Mouse (Mus musculus) thymus, postnatal 36 days (tissue): Measurements from ENCODE around the gene Ppp1r12c.
A peak's percentile ranks its signal among the peaks of the same experiment; 100 is the strongest.

ENCODE experiments used
- DNase-seq, 2 experiments: peaks; one replicate each; pipeline ENCODE4 v3.0.0; 2022; ENCODE audit warnings: mixed read lengths in 2 of 2

Ppp1r12c gene

DNA sequence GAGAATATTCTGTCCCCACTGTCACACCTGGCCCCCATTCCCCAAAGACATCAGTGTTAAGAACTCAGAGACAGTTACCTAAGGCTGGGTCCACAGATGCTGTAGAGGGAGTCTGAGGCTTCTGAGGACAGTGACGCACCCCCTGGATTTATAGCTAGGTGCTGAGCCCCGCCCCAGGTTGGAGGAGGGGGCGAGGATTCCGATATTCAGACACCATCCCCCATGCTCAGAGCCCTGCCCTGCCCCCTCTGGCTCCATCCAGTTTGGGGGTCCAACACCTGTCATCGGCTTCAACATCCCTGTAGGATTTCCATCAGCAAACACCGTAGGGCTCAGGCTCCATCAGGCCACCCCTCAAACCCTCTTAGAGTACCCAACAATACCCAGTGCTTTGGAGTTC is 14.4 kb upstream of the Ppp1r12c start:
- no peak for DNase-seq

DNA sequence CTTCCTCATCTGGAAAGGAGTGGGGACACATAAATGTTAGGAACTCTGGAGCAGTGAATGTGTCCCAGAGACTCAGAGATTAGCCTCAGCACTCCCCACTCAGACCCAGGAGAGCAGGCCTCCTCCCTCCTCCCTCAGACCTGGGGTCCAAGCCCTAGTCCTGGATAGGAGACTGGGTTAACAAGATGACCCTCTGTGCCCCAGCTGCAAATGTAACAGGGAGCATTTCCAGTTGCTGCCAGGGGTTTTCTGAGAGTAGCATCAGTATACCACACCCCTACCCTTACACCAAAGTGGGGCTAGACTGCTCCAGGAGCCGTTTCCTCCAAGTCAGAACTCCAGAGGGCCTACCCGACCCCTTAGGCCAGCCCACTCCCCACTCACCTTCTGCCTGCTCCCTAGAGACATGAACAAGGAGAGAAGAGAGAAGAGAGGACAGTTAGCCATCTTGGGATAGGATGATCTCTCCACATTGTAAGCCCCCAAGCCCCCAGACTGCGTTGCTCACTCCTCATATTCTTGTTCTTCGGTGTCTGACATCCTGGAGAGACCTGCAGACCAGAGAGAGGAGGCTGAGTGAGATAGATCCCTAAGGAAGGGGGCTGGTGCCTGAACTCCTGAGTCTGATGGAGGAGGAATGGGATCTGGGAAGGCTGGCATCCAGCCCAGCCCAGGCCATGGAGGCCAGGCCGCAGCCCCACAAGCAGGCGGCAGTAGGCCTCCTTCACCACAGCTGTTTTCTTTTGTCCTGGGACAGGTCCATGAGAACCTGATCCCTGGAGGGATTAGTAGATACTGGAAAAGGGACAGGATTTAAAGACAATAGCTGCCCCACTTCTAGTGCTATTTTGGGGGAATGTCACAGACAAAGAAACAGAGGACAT is 12.6 kb upstream of the Ppp1r12c start:
- DNase-seq: no peak

GRCm38 (mm10) chr7:4513236-4513635 is 11.8 kb upstream of the Ppp1r12c start:
- peak; percentile 26 to 33 for DNase-seq

DNA sequence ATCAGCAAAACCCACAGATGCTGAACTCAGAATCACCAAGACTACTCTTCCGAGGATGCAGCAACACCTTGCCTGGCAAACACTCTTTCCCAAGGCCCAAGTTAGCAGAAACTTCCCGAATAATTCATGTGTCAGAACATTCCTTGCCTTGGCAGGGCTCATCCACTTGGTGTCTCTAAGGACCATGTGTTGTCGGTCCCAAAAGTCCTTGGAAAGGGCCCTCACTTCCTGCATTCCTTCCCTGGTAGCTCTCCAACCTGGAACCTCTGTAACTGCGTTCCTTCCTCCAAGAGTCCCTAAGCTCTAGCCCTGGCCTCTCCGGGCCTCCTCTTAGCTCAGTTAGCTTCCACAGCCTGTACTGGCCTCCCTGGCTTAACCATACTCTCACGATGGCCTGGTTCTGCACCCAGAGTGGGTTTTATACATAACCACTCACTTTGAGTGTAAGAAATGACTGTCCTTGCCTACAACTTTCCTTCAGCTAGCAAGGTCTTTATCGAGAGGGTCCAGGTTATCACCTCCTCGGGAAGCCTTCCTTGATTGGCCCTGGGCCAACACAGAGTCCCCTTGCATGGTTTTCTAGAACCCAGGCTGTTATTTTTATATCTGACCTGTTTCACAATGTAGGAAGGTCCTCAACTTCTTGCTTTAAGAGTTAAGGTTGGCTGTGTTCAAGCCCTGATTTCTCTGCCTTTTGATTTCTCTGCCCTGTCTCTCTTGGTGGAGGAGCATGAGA is 10.2 kb upstream of the Ppp1r12c start:
- no peak for DNase-seq

DNA sequence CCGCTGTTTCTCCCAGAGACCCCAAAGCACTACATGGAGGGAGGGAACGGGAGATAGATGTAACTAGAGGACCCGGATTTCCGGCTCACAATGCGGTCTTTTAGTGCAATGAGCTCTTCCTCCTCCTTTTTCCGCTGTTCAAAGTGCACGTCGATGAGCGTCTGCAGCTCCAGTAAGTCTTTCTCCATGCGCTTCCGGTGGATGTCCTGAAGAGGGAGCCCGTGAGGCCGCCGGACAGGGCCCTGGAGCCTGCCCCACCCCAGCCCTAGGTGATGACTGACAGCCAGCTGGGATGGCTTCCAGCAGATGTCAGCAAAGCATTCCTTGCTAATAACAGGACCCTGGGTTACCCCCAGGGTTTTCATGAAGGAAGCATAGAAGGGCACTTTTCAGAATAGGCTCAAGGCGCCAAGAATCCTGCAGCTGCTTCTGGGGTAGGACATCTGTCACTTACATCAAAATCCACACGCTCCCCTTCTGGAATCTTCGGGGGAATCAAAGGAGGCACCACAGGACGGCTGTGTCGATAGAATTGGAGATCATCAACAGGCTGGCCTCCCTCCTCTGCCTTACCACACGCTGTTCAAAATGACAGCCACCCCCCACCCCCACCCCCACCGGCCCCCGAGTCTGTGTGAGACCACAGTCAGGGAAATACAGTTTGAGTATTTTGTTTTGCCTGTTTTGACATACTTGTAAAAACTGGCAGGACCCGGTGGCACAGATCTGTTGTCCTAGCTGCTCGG is 8.6 kb upstream of the Ppp1r12c start:
- DNase-seq: peak; percentile 66 to 83

DNA sequence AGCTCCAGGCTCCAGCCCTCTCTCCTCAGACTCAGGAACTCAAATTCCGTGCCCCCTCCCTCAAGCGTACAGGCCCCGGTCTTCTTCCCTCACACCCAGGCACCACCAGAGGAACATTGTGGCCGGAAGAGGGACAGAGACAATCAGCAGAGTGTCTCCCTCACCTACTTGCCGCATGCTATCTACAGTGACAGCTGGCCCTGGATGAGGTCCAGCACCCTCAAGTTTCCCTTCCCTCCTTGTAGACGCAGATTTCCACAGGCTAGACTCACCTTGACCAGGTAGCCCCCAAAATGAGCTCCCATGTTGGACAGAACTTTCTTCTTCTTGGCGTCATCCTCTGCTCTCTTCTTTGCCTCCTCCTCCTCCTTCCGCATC is 7.2 kb upstream of the Ppp1r12c start:
- no peak for DNase-seq

GRCm38 (mm10) chr7:4508062-4508738 is 6.7 kb upstream of the Ppp1r12c start:
- DNase-seq: no peak

GRCm38 (mm10) chr7:4507220-4507619 is 5.7 kb upstream of the Ppp1r12c start:
- no peak for DNase-seq

GRCm38 (mm10) chr7:4504646-4505435 is 3.4 kb upstream of the Ppp1r12c start:
- DNase-seq: no peak

DNA sequence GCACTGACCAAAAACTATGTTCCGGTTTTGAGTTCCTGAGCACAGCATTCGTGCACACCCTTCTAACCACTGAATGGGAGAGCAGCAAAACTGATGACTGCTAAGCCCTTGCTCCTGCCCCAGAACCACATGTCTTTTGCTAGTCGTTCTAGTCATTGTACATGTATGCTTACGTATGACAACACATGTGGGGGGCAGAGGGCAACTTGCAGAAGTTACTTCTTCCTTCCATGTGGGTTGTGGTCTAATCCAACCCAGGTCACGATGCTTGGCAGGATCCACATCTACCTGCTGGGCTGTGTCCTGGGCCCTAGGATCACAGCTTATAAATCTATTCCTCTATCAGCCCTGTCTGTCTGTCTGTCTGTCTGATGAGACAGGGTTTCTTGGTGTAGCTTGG is 2.4 kb upstream of the Ppp1r12c start:
- DNase-seq: no peak

DNA sequence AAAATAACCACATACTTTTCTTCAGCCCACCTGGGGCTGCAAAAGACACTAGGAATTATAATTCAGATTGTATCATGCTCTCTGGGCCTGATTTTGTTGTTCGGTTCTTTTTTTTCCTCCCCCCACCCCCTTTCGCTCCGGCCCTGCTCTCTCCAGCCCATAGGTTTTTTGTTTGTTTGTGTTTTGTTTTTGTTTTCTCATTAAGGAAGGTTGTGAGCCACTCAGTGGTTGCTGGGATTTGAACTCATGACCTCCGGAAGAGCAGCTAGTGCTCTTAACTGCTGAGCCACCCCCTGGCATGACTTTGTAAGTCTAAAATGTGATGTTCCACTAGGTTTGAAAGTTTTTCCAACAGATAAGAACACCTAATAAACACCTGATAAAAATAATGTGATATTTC is 1.6 kb upstream of the Ppp1r12c start:
- DNase-seq: no peak

DNA sequence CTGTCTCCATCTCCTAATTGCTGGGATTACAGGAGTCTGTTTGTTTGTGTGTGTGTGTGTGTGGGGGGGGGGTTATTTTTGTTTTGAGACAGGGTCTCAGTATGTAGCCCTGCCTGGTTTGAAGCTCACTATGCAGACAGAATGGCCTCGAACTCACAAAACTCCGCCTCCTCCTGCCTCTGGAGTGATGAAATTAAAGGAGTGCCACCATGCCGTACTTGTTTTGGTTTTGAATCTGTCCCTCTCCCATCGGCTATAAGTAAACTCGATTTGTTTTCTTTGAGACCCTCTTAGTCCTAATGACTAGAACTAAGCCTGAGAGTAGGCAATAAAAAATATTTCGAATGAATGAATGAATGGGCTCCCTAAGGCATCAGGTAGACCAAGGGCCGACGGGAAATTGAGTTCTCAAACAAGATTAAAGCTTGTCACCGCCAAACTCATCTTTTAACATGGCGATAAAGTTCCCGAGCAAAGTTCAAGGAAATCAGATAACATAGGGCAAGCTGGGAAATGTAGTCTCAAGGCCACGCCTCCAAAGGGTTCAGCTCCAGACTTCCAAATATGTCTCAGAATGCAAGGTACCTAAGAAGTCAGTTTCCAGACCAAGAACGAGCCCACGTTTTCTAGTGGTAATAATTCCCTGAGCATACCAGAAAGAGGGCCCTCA is 1.1 kb upstream of the Ppp1r12c start:
- DNase-seq: no peak

GRCm38 (mm10) chr7:4500892-4501471 is 498 bp downstream of the Ppp1r12c start:
- DNase-seq: peak; percentile 47 to 68

DNA sequence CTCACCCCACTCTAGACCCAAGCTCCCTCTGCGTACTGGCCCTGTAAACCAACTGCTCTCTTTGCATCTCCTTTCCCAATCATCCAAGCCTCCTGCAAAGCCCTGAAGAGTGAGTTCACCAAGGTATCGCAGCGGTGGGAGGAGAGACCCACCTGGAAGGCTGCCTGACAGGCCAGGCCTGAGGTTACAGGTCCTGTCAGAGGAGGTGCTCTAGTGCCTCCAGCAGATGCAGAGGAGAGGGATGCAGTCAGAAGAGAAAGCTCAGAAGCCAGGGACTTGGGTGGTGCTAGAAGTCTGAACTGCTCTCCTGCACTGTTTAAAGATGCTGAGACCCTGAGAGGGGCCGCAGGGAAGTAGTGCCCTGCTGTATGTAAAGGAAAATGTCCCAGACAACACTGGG is 2.4 kb downstream of the Ppp1r12c start:
- DNase-seq: no peak

- no peak for DNase-seq
Observed at GRCm38 (mm10) chr7:4498251-4498650, 3.2 kb downstream of the Ppp1r12c start.

- DNase-seq: no peak
Observed at GRCm38 (mm10) chr7:4497271-4497903, 4.1 kb downstream of the Ppp1r12c start.

DNA sequence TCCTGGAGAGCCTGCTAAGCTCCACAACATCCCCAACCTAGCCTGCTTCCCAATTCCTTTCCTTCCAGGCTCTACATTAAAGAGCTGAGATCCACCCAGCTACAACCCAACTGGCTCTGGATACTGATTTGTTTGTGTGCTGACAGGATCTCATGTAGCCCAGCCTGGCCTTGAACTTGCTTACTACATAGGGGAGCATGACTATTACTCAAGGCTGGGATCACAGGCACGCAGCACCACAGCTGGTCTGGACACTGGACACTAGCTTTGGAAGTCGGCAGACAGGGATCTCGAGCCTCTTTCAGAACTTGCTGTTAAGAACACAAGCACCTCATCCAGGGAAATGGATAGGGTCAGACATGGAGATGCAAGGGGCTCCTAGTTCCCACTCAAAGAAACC is 5.0 kb downstream of the Ppp1r12c start:
- no peak for DNase-seq

DNA sequence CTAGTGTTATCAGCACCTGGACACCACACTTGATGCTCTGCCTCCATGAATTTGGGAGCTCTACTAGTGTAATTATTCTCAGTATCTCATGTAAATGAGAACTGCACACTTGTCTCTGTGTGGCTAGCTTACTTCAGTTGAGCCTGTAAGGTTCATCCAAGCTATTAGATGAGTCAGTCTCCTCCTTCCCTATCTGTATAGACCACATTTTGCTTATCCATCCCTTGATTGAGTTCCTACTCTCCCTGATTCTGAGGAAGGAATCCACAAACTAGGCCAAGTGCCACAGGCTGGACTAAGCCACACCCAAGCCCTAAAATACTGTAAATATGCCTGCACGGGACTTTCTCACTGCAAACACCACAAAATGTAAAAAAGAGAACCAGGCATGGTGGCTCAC is 7.5 kb downstream of the Ppp1r12c start:
- no peak for DNase-seq

DNA sequence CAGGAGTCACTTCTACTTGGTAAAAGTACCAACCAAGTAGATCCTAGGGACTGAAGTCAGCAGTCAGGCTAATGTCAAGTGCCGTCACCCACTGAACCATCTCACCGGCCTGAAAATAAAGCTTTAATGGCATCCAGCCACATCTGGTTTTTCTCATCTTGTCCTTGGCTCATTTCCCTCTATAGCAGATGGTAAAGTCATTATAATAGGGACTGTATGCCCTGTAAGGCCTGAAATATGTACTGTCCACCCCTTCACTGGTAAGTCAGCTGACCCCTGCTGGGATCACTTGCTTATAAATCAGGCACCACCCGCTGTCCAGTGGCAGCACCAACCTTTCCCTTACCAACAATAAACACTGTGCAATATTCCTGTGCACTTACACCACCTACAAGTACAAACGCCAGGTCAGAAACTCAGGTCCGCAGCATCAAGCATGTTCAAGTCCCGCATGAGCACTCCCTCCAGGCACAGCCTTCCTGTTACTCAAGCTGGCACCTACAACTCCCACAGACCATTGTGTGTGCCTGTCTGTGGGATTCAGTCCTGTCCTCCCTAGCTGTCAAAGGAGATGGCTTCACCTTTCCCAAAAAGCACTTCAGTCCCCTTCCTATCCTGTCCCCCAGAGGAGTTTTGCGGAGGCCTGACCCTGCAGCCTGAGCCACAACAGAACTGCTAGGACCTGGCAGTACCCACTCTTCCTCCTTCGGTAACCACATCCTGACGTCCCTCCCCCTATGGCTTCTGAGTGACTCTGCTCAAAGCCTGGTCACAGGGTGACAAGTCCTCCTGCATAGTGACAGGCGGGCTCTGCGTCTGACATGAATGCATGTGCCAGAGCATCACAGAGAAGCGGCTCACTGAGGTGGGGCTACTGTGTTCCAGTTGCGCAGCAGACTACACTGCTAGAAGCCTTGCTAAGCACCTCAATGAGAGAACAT is 8.9 kb downstream of the Ppp1r12c start:
- peak in 1 of 2 experiments; percentile 18 for DNase-seq
